Mouse (Mus musculus): ENCODE results near the gene Cmss1. TPM values are rescaled to one million over a fixed set of nuclear protein-coding genes. Genes with fewer than 3 reads are reported as not detected.

Cmss1 gene
- polyA plus RNA-seq, 1 experiment from 2014 or later: 43.7 TPM

- DNase-seq (ENCODE audit: low spot score): no peak
- no peaks in the 10 kb centered on the region for H3K27me3 ChIP-seq (ENCODE audit: insufficient read depth, poor library complexity, severe bottlenecking)
- H3K4me3 ChIP-seq: no peak overlapping the region
- no peaks in the 10 kb centered on the region for H3K9me3 ChIP-seq
- H3K27ac ChIP-seq: peak overlapping the region; percentile 64
- no peaks in the 10 kb centered on the region for H3K36me3 ChIP-seq
- WGBS: 85% methylated on average over 7 of the region's 7 CpGs
- peaks cover 49% of the 10 kb centered on the region for H3K4me1 ChIP-seq
These were observed 184.8 kb downstream of the Cmss1 start for GRCm38 (mm10) chr16:57421680-57422417.

GRCm38 (mm10) chr16:57420773-57421556 is 185.7 kb downstream of the Cmss1 start:
- 40% methylated on average over 8 of the region's 8 CpGs for WGBS
- Histone ChIP-seq H3K4me1 (peaks cover 51% of the 10 kb centered on the region), H3K27me3 (ENCODE audit: insufficient read depth, poor library complexity, severe bottlenecking) (no peaks in the 10 kb centered on the region), H3K27ac (peak overlapping the region; percentile 64; the same call in 1 of the 2 replicates), H3K9me3 (no peaks in the 10 kb centered on the region), H3K4me3 (no peak overlapping the region), H3K36me3 (no peaks in the 10 kb centered on the region)
- DNase-seq (ENCODE audit: low spot score): no peak

GRCm38 (mm10) chr16:57419881-57420280 is 186.8 kb downstream of the Cmss1 start:
- Histone ChIP-seq H3K36me3 (no peaks in the 10 kb centered on the region), H3K27me3 (ENCODE audit: insufficient read depth, poor library complexity, severe bottlenecking) (no peaks in the 10 kb centered on the region), H3K4me1 (peaks cover 46% of the 10 kb centered on the region), H3K27ac (peak overlapping the region; percentile 72; the same call in 1 of the 2 replicates), H3K4me3 (no peak overlapping the region), H3K9me3 (no peaks in the 10 kb centered on the region)
- 74% methylated on average over 5 of the region's 5 CpGs for WGBS
- no peak for DNase-seq (ENCODE audit: low spot score)

- no peaks in the 10 kb centered on the region for H3K9me3 ChIP-seq
- no peak overlapping the region for H3K4me3 ChIP-seq
- H3K4me1 ChIP-seq: peaks cover 46% of the 10 kb centered on the region
- no peaks in the 10 kb centered on the region for H3K36me3 ChIP-seq
- peak overlapping the region; percentile 72 for H3K27ac ChIP-seq
- H3K27me3 ChIP-seq (ENCODE audit: insufficient read depth, poor library complexity, severe bottlenecking): no peaks in the 10 kb centered on the region
- peak; percentile 78 for DNase-seq (ENCODE audit: low spot score)
- 21% methylated on average over 5 of the region's 5 CpGs for WGBS
These were observed 187.3 kb downstream of the Cmss1 start for GRCm38 (mm10) chr16:57419332-57419731.

- H3K27me3 ChIP-seq (ENCODE audit: insufficient read depth, poor library complexity, severe bottlenecking): no peaks in the 10 kb centered on the region
- peaks cover 42% of the 10 kb centered on the region for H3K4me1 ChIP-seq
- no peaks in the 10 kb centered on the region for H3K36me3 ChIP-seq
- H3K27ac ChIP-seq: no peak overlapping the region
- DNase-seq (ENCODE audit: low spot score): no peak
- 79% methylated on average over 1 of the region's 1 CpGs for WGBS
- no peak overlapping the region for H3K4me3 ChIP-seq
- no peaks in the 10 kb centered on the region for H3K9me3 ChIP-seq
These were observed 188.7 kb downstream of the Cmss1 start for GRCm38 (mm10) chr16:57417955-57418354.

- WGBS: 34% methylated on average over 9 of the region's 9 CpGs
- Histone ChIP-seq H3K4me3 (no peak overlapping the region), H3K27me3 (ENCODE audit: insufficient read depth, poor library complexity, severe bottlenecking) (no peaks in the 10 kb centered on the region), H3K27ac (peak overlapping the region; percentile 62; the same call in 1 of the 2 replicates), H3K36me3 (no peaks in the 10 kb centered on the region), H3K4me1 (peaks cover 38% of the 10 kb centered on the region), H3K9me3 (no peaks in the 10 kb centered on the region)
- no peak for DNase-seq (ENCODE audit: low spot score)
These were observed 189.6 kb downstream of the Cmss1 start for GRCm38 (mm10) chr16:57417017-57417416.

GRCm38 (mm10) chr16:57416049-57416448 is 190.6 kb downstream of the Cmss1 start:
- 57% methylated on average over 2 of the region's 2 CpGs for WGBS
- H3K36me3 ChIP-seq: no peaks in the 10 kb centered on the region
- H3K9me3 ChIP-seq: no peaks in the 10 kb centered on the region
- peaks cover 30% of the 10 kb centered on the region for H3K4me1 ChIP-seq
- no peaks in the 10 kb centered on the region for H3K27me3 ChIP-seq (ENCODE audit: insufficient read depth, poor library complexity, severe bottlenecking)
- H3K4me3 ChIP-seq: no peak overlapping the region
- no peak for DNase-seq (ENCODE audit: low spot score)
- H3K27ac ChIP-seq: no peak overlapping the region

- Histone ChIP-seq H3K4me1 (peaks cover 17% of the 10 kb centered on the region), H3K36me3 (no peaks in the 10 kb centered on the region), H3K9me3 (no peaks in the 10 kb centered on the region), H3K27me3 (ENCODE audit: insufficient read depth, poor library complexity, severe bottlenecking) (no peaks in the 10 kb centered on the region), H3K4me3 (no peak overlapping the region), H3K27ac (no peak overlapping the region)
- no peak for DNase-seq (ENCODE audit: low spot score)
- WGBS: 55% methylated on average over 4 of the region's 4 CpGs
These were observed 193.9 kb downstream of the Cmss1 start for GRCm38 (mm10) chr16:57412766-57413165.

- Histone ChIP-seq H3K4me3 (no peak overlapping the region), H3K27ac (no peak overlapping the region), H3K27me3 (ENCODE audit: insufficient read depth, poor library complexity, severe bottlenecking) (no peaks in the 10 kb centered on the region), H3K36me3 (no peaks in the 10 kb centered on the region), H3K9me3 (no peaks in the 10 kb centered on the region), H3K4me1 (peaks cover 5% of the 10 kb centered on the region; the same call in 1 of the 2 replicates)
- no peak for DNase-seq (ENCODE audit: low spot score)
- WGBS: 66% methylated on average over 5 of the region's 5 CpGs
These were observed 202.8 kb downstream of the Cmss1 start for GRCm38 (mm10) chr16:57403825-57404224.

GRCm38 (mm10) chr16:57402910-57403309 is 203.8 kb downstream of the Cmss1 start:
- no peak overlapping the region for H3K4me3 ChIP-seq
- no peaks in the 10 kb centered on the region for H3K27me3 ChIP-seq (ENCODE audit: insufficient read depth, poor library complexity, severe bottlenecking)
- 80% methylated on average over 4 of the region's 4 CpGs for WGBS
- H3K36me3 ChIP-seq: no peaks in the 10 kb centered on the region
- no peak for DNase-seq (ENCODE audit: low spot score)
- H3K4me1 ChIP-seq: peaks cover 5% of the 10 kb centered on the region; the same call in 1 of the 2 replicates
- H3K9me3 ChIP-seq: no peaks in the 10 kb centered on the region
- H3K27ac ChIP-seq: no peak overlapping the region

- WGBS: 45% methylated on average over 6 of the region's 6 CpGs
- no peak for DNase-seq (ENCODE audit: low spot score)
- H3K9me3 ChIP-seq: no peaks in the 10 kb centered on the region
- no peak overlapping the region for H3K4me3 ChIP-seq
- H3K36me3 ChIP-seq: no peaks in the 10 kb centered on the region
- H3K4me1 ChIP-seq: peaks cover 5% of the 10 kb centered on the region; the same call in 1 of the 2 replicates
- H3K27ac ChIP-seq: peak overlapping the region; percentile 62
- no peaks in the 10 kb centered on the region for H3K27me3 ChIP-seq (ENCODE audit: insufficient read depth, poor library complexity, severe bottlenecking)
These were observed 205.0 kb downstream of the Cmss1 start for GRCm38 (mm10) chr16:57401702-57402101.

- WGBS: 73% methylated on average over 10 of the region's 10 CpGs
- Histone ChIP-seq H3K4me1 (peaks cover 5% of the 10 kb centered on the region; the same call in 1 of the 2 replicates), H3K4me3 (no peak overlapping the region), H3K27me3 (ENCODE audit: insufficient read depth, poor library complexity, severe bottlenecking) (no peaks in the 10 kb centered on the region), H3K36me3 (no peaks in the 10 kb centered on the region), H3K27ac (no peak overlapping the region), H3K9me3 (no peaks in the 10 kb centered on the region)
- no peak for DNase-seq (ENCODE audit: low spot score)
These were observed 207.1 kb downstream of the Cmss1 start for GRCm38 (mm10) chr16:57399566-57399965.

Data from heart, embryonic 10.5 days (tissue).